In the genomic region with DNA sequence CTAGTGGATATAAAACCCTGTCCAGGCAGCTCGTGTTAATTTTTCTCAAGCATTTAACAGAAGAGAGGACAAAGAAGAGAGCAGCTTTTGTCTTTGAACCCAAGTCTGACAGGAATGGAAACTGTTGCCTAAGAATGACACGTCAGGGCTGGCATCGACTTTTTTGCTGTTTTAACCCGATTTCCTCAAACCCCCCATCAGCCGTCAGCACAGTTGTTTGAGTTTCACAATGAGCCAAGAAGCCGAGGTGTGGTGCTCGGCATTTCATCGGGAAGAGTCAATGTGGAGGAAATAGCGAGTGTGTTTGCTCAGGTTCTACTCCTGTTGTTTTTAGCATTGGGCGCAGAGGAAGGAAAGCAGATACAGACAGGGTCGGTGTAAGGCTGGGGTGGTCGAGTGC, we compare ENCODE assay signal across 8 mouse cellular contexts.
DNase-seq lines count a peak whose midpoint lies in the region; ATAC-seq and TF ChIP-seq lines count a peak whose summit lies in the region.
"Had no signal": no experiment of that assay in that cellular context is flagged by ENCODE, and none has a peak within 500 bp of the region (broad histone marks: within the 10 kb centered on the region; RNA-seq: fewer than 3 reads in every experiment).

No protein-coding gene starts in this region.

- H3K36me3 ChIP-seq in liver, embryonic 12.5 days, result peaks cover 7% of the 10 kb centered on the region; the same call in 1 of the 2 replicates
- no peaks in the 10 kb centered on the region; the same call in 1 of the 2 replicates for H3K36me3 ChIP-seq in liver, embryonic 11.5 days (ENCODE audit: control insufficient read depth, insufficient read depth, low read length)
- H3K36me3 ChIP-seq in liver, postnatal 0 days (replicated peaks; ENCODE audit: insufficient read depth, low read length), result no peaks in the 10 kb centered on the region; the same call in 1 of the 2 replicates
- H3K36me3 ChIP-seq in stomach, embryonic 15.5 days, result 0 out of 2 replicates have a peak, but pooled peaks cover 3% of the 10 kb centered on the region

- 0 out of 2 replicates have a peak overlapping the region, but pooled peaks have one; percentile 20 for H3K27ac ChIP-seq in liver, embryonic 12.5 days
- H3K27ac ChIP-seq in liver, embryonic 11.5 days (ENCODE audit: low read depth, low read length), result no peak overlapping the region
- peak overlapping the region; percentile 69 for H3K27ac ChIP-seq in liver, postnatal 0 days (ENCODE audit: low read depth)
- H3K27ac ChIP-seq in stomach, embryonic 15.5 days, result peak overlapping the region; percentile 45; the same call in 1 of the 2 replicates

- H3K27me3 ChIP-seq in liver, embryonic 12.5 days (replicated peaks), result no peaks in the 10 kb centered on the region
- H3K27me3 ChIP-seq in liver, embryonic 11.5 days (replicated peaks; ENCODE audit: control insufficient read depth, insufficient read depth, low read length), result no peaks in the 10 kb centered on the region
- no peaks in the 10 kb centered on the region for H3K27me3 ChIP-seq in liver, postnatal 0 days (ENCODE audit: insufficient read depth, low read length)
- H3K27me3 ChIP-seq in stomach, embryonic 15.5 days (replicated peaks), result no peaks in the 10 kb centered on the region

- H3K4me2 ChIP-seq in liver, embryonic 12.5 days, result no peak overlapping the region
- no peak overlapping the region for H3K4me2 ChIP-seq in liver, embryonic 11.5 days
- peak overlapping the region; percentile 55 for H3K4me2 ChIP-seq in liver, postnatal 0 days (ENCODE audit: low read depth, low read length)
- H3K4me2 ChIP-seq in stomach, embryonic 15.5 days, result no peak overlapping the region

- no peaks in the 10 kb centered on the region for H3K9me3 ChIP-seq in liver, embryonic 12.5 days (replicated peaks)
- H3K9me3 ChIP-seq in liver, embryonic 11.5 days (ENCODE audit: control insufficient read depth, low read length), result no peaks in the 10 kb centered on the region
- no peaks in the 10 kb centered on the region for H3K9me3 ChIP-seq in liver, postnatal 0 days (ENCODE audit: low read length)
- no peaks in the 10 kb centered on the region for H3K9me3 ChIP-seq in stomach, embryonic 15.5 days

- WGBS in liver, embryonic 12.5 days (ENCODE audit: insufficient replicate concordance), result 59% methylated on average over 12 of the region's 12 CpGs
- 63% methylated on average over 12 of the region's 12 CpGs for WGBS in liver, embryonic 11.5 days
- WGBS in liver, postnatal 0 days (ENCODE audit: insufficient replicate concordance), result 40% methylated on average over 12 of the region's 12 CpGs
- 59% methylated on average over 12 of the region's 12 CpGs for WGBS in stomach, embryonic 15.5 days

- no peak overlapping the region for H3K4me3 ChIP-seq in liver, embryonic 12.5 days
- H3K4me3 ChIP-seq in liver, embryonic 11.5 days (ENCODE audit: low read depth, low read length), result no peak overlapping the region
- no peak overlapping the region for H3K4me3 ChIP-seq in liver, postnatal 0 days (ENCODE audit: low read depth, low read length)
- no peak overlapping the region for H3K4me3 ChIP-seq in stomach, embryonic 15.5 days (replicated peaks)
- H3K4me3 ChIP-seq: myocyte had no signal

- H3K4me1 ChIP-seq in liver, embryonic 12.5 days, result peaks cover 53% of the 10 kb centered on the region
- peaks cover 31% of the 10 kb centered on the region for H3K4me1 ChIP-seq in liver, embryonic 11.5 days (replicated peaks; ENCODE audit: control insufficient read depth, insufficient read depth, low read length)
- H3K4me1 ChIP-seq in liver, postnatal 0 days (ENCODE audit: insufficient read depth), result peaks cover 26% of the 10 kb centered on the region
- H3K4me1 ChIP-seq in stomach, embryonic 15.5 days, result peaks cover 20% of the 10 kb centered on the region

- no peak for ATAC-seq in liver, embryonic 12.5 days
- no peak for ATAC-seq in liver, embryonic 11.5 days (replicated peaks; ENCODE audit: low FRiP score)
- peak; percentile 74 for ATAC-seq in granulocyte monocyte progenitor cell, adult 5-6 weeks (replicated peaks; ENCODE audit: poor library complexity, severe bottlenecking)
- peak; percentile 83 for ATAC-seq in liver, postnatal 0 days
- peak; percentile 25; the same call in 1 of the 2 replicates for ATAC-seq in stomach, embryonic 15.5 days (ENCODE audit: insufficient read depth, low FRiP score, low read depth)

- no peak overlapping the region for H3K9ac ChIP-seq in liver, embryonic 12.5 days
- H3K9ac ChIP-seq in liver, embryonic 11.5 days (ENCODE audit: low read depth, low read length), result no peak overlapping the region
- H3K9ac ChIP-seq in liver, postnatal 0 days (replicated peaks), result no peak overlapping the region
- no peak overlapping the region for H3K9ac ChIP-seq in stomach, embryonic 15.5 days

- DNase-seq in liver, embryonic 11.5 days (ENCODE audit: low spot score), result no peak
- peak; percentile 77 for DNase-seq in liver, postnatal 0 days
- no peak for DNase-seq in right cerebral cortex, adult 2 months (ENCODE audit: low spot score in 2 of 2)
- no peak for DNase-seq in cerebellum, postnatal 25 days

- no peak for TF ChIP-seq CTCF in liver, postnatal 0 days (IDR thresholded peaks at IDR 0.05; ENCODE audit: low read depth)

- peak; percentile 69 for TF ChIP-seq EP300 in liver, postnatal 0 days (IDR thresholded peaks at IDR 0.05; ENCODE audit: low read depth)

Comparison
In these comparisons a context has a peak if more than half of its experiments do, and no peak if none do; other contexts are left out.
1. ATAC-seq: peak in granulocyte monocyte progenitor cell, adult 5-6 weeks (single experiment), liver, postnatal 0 days (single experiment) and stomach, embryonic 15.5 days (single experiment); none in liver, embryonic 12.5 days (single experiment) and liver, embryonic 11.5 days (single experiment).